Mouse (Mus musculus): ENCODE results near the gene Ldlrad3. TPM values are rescaled to one million over a fixed set of nuclear protein-coding genes. Genes with fewer than 3 reads are reported as not detected.

Ldlrad3 gene
- total RNA-seq (2012; rRNA removed) (3.1 and 3.5 TPM in 2 replicates), polyA plus RNA-seq (2012; ENCODE audit: insufficient read depth in 1 of 2, insufficient read length in 2 of 2, low read depth in 1 of 2, low replicate concordance in 2 of 2, missing spikeins in 1 of 2) (1 to 10 TPM in 1 of 2 experiments, not detected in 1; 6.1 TPM)

DNA sequence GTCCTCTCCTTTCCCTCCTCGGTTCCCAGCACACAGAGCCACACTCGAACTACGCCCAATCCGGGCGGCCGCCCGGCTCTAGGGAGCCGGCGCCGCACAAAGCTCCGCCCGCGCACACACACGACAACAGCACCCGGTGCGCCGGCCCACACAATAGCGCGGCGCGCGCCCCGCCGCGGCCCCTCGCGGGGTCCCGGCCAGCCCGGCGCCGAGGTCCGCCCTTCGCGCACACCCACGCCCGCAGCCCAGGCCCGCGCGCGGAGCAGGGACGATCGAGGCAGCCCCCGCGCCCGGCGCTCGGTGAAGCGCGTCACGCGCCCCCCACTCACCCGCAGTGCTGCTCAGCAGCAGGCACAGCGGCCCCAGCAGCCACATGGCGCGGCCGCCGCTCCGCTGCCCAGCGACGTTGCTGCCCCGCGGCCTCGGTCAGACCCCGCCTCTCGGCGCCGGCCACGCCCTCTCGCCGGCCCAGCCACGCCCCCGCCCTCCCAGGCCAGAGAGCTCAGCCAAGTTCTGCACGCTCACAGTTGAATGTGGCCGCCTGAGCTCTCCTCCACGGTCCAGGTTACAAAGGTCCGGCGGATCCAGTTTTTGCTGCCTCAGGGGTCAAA is at the start of gene Ldlrad3:
TSS of gene Ldlrad3 (minus strand) at position 435 of the 611 bp plus-strand sequence.
- Histone ChIP-seq H3K4me3 (ENCODE audit: control insufficient read depth in 1 of 2, insufficient read depth in 1 of 2, low read depth in 2 of 2, low read length in 2 of 2) (peak within 1 kb of the TSS; percentile 70 to 80), H3K9ac (ENCODE audit: control insufficient read depth, low read depth, low read length, poor library complexity, severe bottlenecking) (peak within 1 kb of the TSS; percentile 95), H3K27me3 (ENCODE audit: control insufficient read depth in 1 of 2, insufficient read depth in 2 of 2, low read length in 2 of 2) (no peaks in the 10 kb centered on the region), H3K9me3 (replicated peaks; ENCODE audit: insufficient read depth, low read length) (no peaks in the 10 kb centered on the region), H3K4me1 (ENCODE audit: control insufficient read depth in 1 of 2, insufficient read depth in 2 of 2, low read length in 2 of 2) (peaks cover 3 to 4% of the 10 kb centered on the region in 2 experiments; a peak in 2 of 4 replicates), H3K79me2 (ENCODE audit: control insufficient read depth, insufficient read depth, low read length, poor library complexity) (no peaks in the 10 kb centered on the region; the same call in 1 of the 2 replicates), H3K27ac (ENCODE audit: control insufficient read depth, low read depth, low read length) (no peak within 1 kb of the TSS), H3K36me3 (ENCODE audit: control insufficient read depth in 1 of 2, insufficient read depth in 2 of 2, low read length in 2 of 2) (peaks cover 0 to 4% of the 10 kb centered on the region in 2 experiments; a peak in 1 of 4 replicates)
- DNase-seq (ENCODE audit: low read depth, low spot score) = peak; percentile 87
- TF ChIP-seq USF2 (IDR thresholded peaks at IDR 0.05; ENCODE audit: borderline replicate concordance in 1 of 2, insufficient read depth in 1 of 2, low read depth in 1 of 2, low read length in 2 of 2) (no peak), NRF1 (IDR thresholded peaks at IDR 0.05; ENCODE audit: insufficient read depth, low read depth, low read length, poor library complexity, severe bottlenecking) (no peak), ZC3H11A (IDR thresholded peaks at IDR 0.05; ENCODE audit: low read depth, low read length) (no peak), SIN3A (IDR thresholded peaks at IDR 0.05; ENCODE audit: low read length) (peak; percentile 58; the same call in 1 of the 2 replicates), E2F4 (IDR thresholded peaks at IDR 0.05; ENCODE audit: borderline replicate concordance, low read depth, low read length) (no peak), HCFC1 (IDR thresholded peaks at IDR 0.05; ENCODE audit: low read depth, low read length) (no peak), CHD2 (IDR thresholded peaks at IDR 0.05; ENCODE audit: low read length) (no peak), ZMIZ1 (IDR thresholded peaks at IDR 0.05; ENCODE audit: low read depth, low read length) (0 out of 2 replicates have a peak, but pooled peaks have one; percentile 39), MYB (IDR thresholded peaks at IDR 0.05; ENCODE audit: low read depth, low read length) (no peak), CHD1 (IDR thresholded peaks at IDR 0.05; ENCODE audit: low read depth, low read length) (no peak), ETS1 (IDR thresholded peaks at IDR 0.05; ENCODE audit: low read depth, low read length) (0 out of 2 replicates have a peak, but pooled peaks have one; percentile 6), MAZ (IDR thresholded peaks at IDR 0.05; ENCODE audit: low read depth, low read length) (no peak), UBTF (IDR thresholded peaks at IDR 0.05; ENCODE audit: borderline replicate concordance, insufficient read depth, low read depth, low read length) (no peak), POLR2AphosphoS2 (IDR thresholded peaks at IDR 0.05; ENCODE audit: low read length) (no peak), BHLHE40 (IDR thresholded peaks at IDR 0.05; ENCODE audit: borderline replicate concordance, low read depth, low read length) (no peak), USF1 (IDR thresholded peaks at IDR 0.05; ENCODE audit: low read depth, low read length) (no peak), TBP (IDR thresholded peaks at IDR 0.05; ENCODE audit: low read depth, low read length) (no peak), RCOR1 (IDR thresholded peaks at IDR 0.05; ENCODE audit: low read depth, low read length) (no peak), GABPA (IDR thresholded peaks at IDR 0.05; ENCODE audit: low read depth, low read length) (no peak), POLR2AphosphoS5 (IDR thresholded peaks at IDR 0.05; ENCODE audit: borderline replicate concordance, low read depth, low read length) (no peak), SMC3 (IDR thresholded peaks at IDR 0.05; ENCODE audit: low read depth, low read length) (no peak), MAX (IDR thresholded peaks at IDR 0.05; ENCODE audit: low read length) (peak; percentile 68; the same call in 1 of the 2 replicates), MXI1 (IDR thresholded peaks at IDR 0.05; ENCODE audit: low read depth, low read length) (peak; percentile 89), ZKSCAN1 (IDR thresholded peaks at IDR 0.05; ENCODE audit: low read depth, low read length) (no peak), CTCF (IDR thresholded peaks at IDR 0.05 in 2 of 3, conservative IDR thresholded peaks at IDR 0.05 in 1 of 3; ENCODE audit: control insufficient read depth in 1 of 3, insufficient read depth in 1 of 3, low read depth in 2 of 3, low read length in 3 of 3, poor library complexity in 1 of 3, severe bottlenecking in 1 of 3) (no peak), GATA1 (IDR thresholded peaks at IDR 0.05; ENCODE audit: low read depth, low read length) (no peak), NELFE (IDR thresholded peaks at IDR 0.05; ENCODE audit: low read depth, low read length) (peak; percentile 80), KAT2A (conservative IDR thresholded peaks at IDR 0.05; ENCODE audit: low read depth, low read length) (no peak), ZNF384 (IDR thresholded peaks at IDR 0.05; ENCODE audit: low read depth, low read length) (no peak), ELF1 (IDR thresholded peaks at IDR 0.05; ENCODE audit: low read depth, low read length) (no peak), MYC (IDR thresholded peaks at IDR 0.05; ENCODE audit: low read depth, low read length) (0 out of 2 replicates have a peak, but pooled peaks have one; percentile 5), POLR2A (IDR thresholded peaks at IDR 0.05; ENCODE audit: control insufficient read depth in 1 of 2, insufficient read depth in 1 of 2, low read depth in 1 of 2, low read length in 2 of 2, poor library complexity in 1 of 2) (peak; percentile 75 to 90), MEF2A (IDR thresholded peaks at IDR 0.05; ENCODE audit: extremely low read depth, insufficient replicate concordance, low read depth, low read length, poor library complexity, severe bottlenecking) (no peak)
